Mouse (Mus musculus) gastrocnemius, postnatal 36 days (tissue): ENCODE data around the gene C5ar1. TPM values are rescaled to one million over a fixed set of nuclear protein-coding genes. Genes with fewer than 3 reads are reported as not detected.
"Not testable (repeated sequence)": the region's sequence is repeated elsewhere in the genome, so short reads cannot be mapped to it uniquely, and the experiment has no call there.

Experiments
- DNase-seq, 2 experiments: peaks; one replicate each; pipeline ENCODE4 v3.0.0; 2022
- intact Hi-C: fragments of 180-260 bp; cut with DNase I; formaldehyde crosslinking; loops from one replicate; pipeline ENCODE4 v1.15.1; 2025
- long read RNA-seq, 2 experiments: library from polyadenylated mRNA; stranded (forward); transcript quantifications; one replicate each; pipeline ENCODE4 v2.0.0; 2021
- total RNA-seq, 2 experiments: library from RNA; stranded (reverse); gene quantifications; 2 replicates each; pipeline ENCODE4 v1.2.3; 2021

The C5ar1 gene
- 1 to 10 TPM; 1.7 to 1.8 TPM for total RNA-seq
- long read RNA-seq, experiment 1, partial matches to known transcripts = 0 of 1 reads
- long read RNA-seq, experiment 1, other reads (novel, unspliced or antisense) = 0 of 1 reads
- long read RNA-seq, experiment 2 = 0 reads

GRCm38 (mm10) chr7:16259110-16259590 is at the start of gene C5ar1:
Gene C5ar1 (minus strand): TSS chr7:16259540.
- no peak for DNase-seq
- intact Hi-C loops = no loop called here

GRCm38 (mm10) chr7:16308555-16309317 is 49.4 kb upstream of the C5ar1 start:
- DNase-seq = no peak
- intact Hi-C loops = no loop called here

- intact Hi-C loops, DNase-seq: not testable (repeated sequence)
These were observed 48.8 kb upstream of the C5ar1 start, which contains the start of gene Bbc3 for GRCm38 (mm10) chr7:16308093-16308492. Gene Bbc3 (plus strand): TSS chr7:16308393.

- DNase-seq, intact Hi-C loops: not testable (repeated sequence)
These were observed 47.8 kb upstream of the C5ar1 start for GRCm38 (mm10) chr7:16307141-16307540.

- intact Hi-C loops = loop anchor here (10.0 kb wide), 1 partner anchor 315 kb away; the partner anchor contains the start of gene Arhgap35
These were observed 40.2 kb upstream of the C5ar1 start for GRCm38 (mm10) chr7:16299419-16300035.

GRCm38 (mm10) chr7:16298927-16299326 is 39.6 kb upstream of the C5ar1 start:
- DNase-seq = no peak
- intact Hi-C loops = loop anchor here (10.0 kb wide), 1 partner anchor 316 kb away; the partner anchor contains the start of gene Arhgap35

More at GRCm38 (mm10) chr7:16299419-16300035, 40.2 kb upstream of the C5ar1 start:
- peak; percentile 74 to 85 for DNase-seq

GRCm38 (mm10) chr7:16297616-16298015 is 38.3 kb upstream of the C5ar1 start:
- DNase-seq = no peak
- intact Hi-C loops = loop anchor here (2.0 to 10.0 kb wide), 2 partner anchors 15 to 317 kb away; partner anchors contain the start of gene Arhgap35

GRCm38 (mm10) chr7:16296766-16297390 is 37.5 kb upstream of the C5ar1 start:
- peak; percentile 75 to 83 for DNase-seq
- intact Hi-C loops = loop anchor here (2.0 to 10.0 kb wide), 2 partner anchors 16 to 318 kb away; partner anchors contain the start of gene Arhgap35

GRCm38 (mm10) chr7:16296146-16296545 is 36.8 kb upstream of the C5ar1 start:
- intact Hi-C loops = loop anchor here (2.0 to 10.0 kb wide), 2 partner anchors 17 to 319 kb away; partner anchors contain the start of gene Arhgap35
- DNase-seq = no peak

- peak; percentile 74 to 76 for DNase-seq
- intact Hi-C loops = loop anchor here (10.0 kb wide), 1 partner anchor 319 kb away; the partner anchor contains the start of gene Arhgap35
These were observed 36.1 kb upstream of the C5ar1 start for GRCm38 (mm10) chr7:16295321-16295900.

- DNase-seq = peak; percentile 91 to 96
- intact Hi-C loops = loop anchor here (1.0 to 10.0 kb wide), 4 partner anchors 32 to 320 kb away; partner anchors contain the start of gene Arhgap35
These were observed 35.5 kb upstream of the C5ar1 start for GRCm38 (mm10) chr7:16294837-16295236.

- DNase-seq = no peak
- intact Hi-C loops = loop anchor here (1.0 to 10.0 kb wide), 4 partner anchors 33 to 320 kb away; partner anchors contain the start of gene Arhgap35
These were observed 35.0 kb upstream of the C5ar1 start for GRCm38 (mm10) chr7:16294346-16294745.

GRCm38 (mm10) chr7:16287791-16288190 is 28.5 kb upstream of the C5ar1 start:
- no peak for DNase-seq
- intact Hi-C loops = no loop called here

- intact Hi-C loops = no loop called here
- DNase-seq = no peak
These were observed 27.7 kb upstream of the C5ar1 start for GRCm38 (mm10) chr7:16287016-16287415.

GRCm38 (mm10) chr7:16286026-16286961 is 27.0 kb upstream of the C5ar1 start, which contains the start of gene Ccdc9:
Gene Ccdc9 (minus strand): TSS chr7:16286795.
- intact Hi-C loops = no loop called here
- peak; percentile 100 for DNase-seq

GRCm38 (mm10) chr7:16285450-16286025 is 26.2 kb upstream of the C5ar1 start:
- intact Hi-C loops = no loop called here
- DNase-seq = peak; percentile 76 to 81

GRCm38 (mm10) chr7:16284904-16285303 is 25.6 kb upstream of the C5ar1 start:
- intact Hi-C loops = no loop called here
- DNase-seq = no peak

GRCm38 (mm10) chr7:16284001-16284400 is 24.7 kb upstream of the C5ar1 start:
- intact Hi-C loops = no loop called here
- no peak for DNase-seq
